Mouse (Mus musculus) thymus, adult 2 months (tissue): Measurements from ENCODE around the gene Icos.

Source experiments
- CTCF ChIP-seq: fragments of 200-500 bp; IDR thresholded peaks from 2 replicates; pipeline ENCODE4 v1.5.1; 2012; ENCODE audit warnings: mild to moderate bottlenecking, control low read depth, low read length, moderate library complexity, borderline replicate concordance; ENCODE audit not compliant: control insufficient read depth, poor library complexity, insufficient read depth; ENCODE audit errors: extremely low read depth
- POLR2A ChIP-seq: fragments of 200-500 bp; IDR thresholded peaks from 2 replicates; pipeline ENCODE4 v1.6.1; 2012; ENCODE audit warnings: mild to moderate bottlenecking, low read length, control low read depth, moderate library complexity; ENCODE audit not compliant: control insufficient read depth, poor library complexity, insufficient read depth; ENCODE audit errors: extremely low read depth

DNA sequence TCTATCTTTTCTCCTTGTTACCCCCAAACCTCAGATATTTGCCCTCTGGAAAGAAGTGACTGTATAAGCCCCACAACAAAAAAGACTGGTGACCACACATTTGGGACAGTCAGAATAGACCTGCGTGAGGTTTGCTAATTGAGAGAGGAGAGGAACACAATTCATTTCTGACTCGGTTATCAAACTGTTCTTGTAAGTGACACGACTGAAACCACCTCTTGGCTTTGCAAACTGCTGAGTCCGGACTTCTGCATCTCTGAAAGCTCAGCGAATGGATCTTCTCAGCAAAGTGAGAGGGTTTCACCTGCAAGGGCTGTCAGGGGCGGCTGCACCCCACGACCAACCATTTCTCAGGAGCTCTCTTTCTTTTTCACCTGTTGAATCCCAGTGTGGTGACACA is 47.3 kb upstream of the Icos start:
- TF ChIP-seq CTCF = no peak
- TF ChIP-seq POLR2A = no peak
